Mouse (Mus musculus) heart, postnatal 0 days (tissue): Measurements from ENCODE around the gene Nova2.

Source experiments
- CTCF ChIP-seq: IDR thresholded peaks from 2 replicates; pipeline ENCODE4 v1.5.1; 2016; ENCODE audit warnings: antibody characterized with exemption, control low read depth, low read depth
- EP300 ChIP-seq: IDR thresholded peaks from 2 replicates; pipeline ENCODE4 v1.6.1; 2016; ENCODE audit warnings: antibody characterized with exemption, low read depth

- TF ChIP-seq CTCF (no peak), EP300 (no peak)
Measured at GRCm38 (mm10) chr7:18878691-18879090, 47.0 kb upstream of the Nova2 start.
